Mouse (Mus musculus): ENCODE measurements at regions not wholly inside any gene's neighbourhood (a gene's known extent, or its start where the extent isn't known, plus 50 kb on each side); places are given as distances from the start of the nearest gene placed in this dataset.

GRCm38 (mm10) chr8:44812360-44812759, 122.9 kb upstream of the Fat1 start:
- DNase-seq (no peak), ATAC-seq (ENCODE audit: low FRiP score, low TSS enrichment) (no peak)
- Histone ChIP-seq H3K27me3 (ENCODE audit: control insufficient read depth, insufficient read depth, low read length) (no peaks in the 10 kb centered on the region), H3K9ac (replicated peaks; ENCODE audit: low read length) (no peak overlapping the region), H3K36me3 (ENCODE audit: control insufficient read depth, insufficient read depth, low read length) (no peaks in the 10 kb centered on the region), H3K4me2 (ENCODE audit: low read length) (no peak overlapping the region), H3K4me1 (ENCODE audit: control insufficient read depth, insufficient read depth, low read length) (no peaks in the 10 kb centered on the region), H3K4me3 (replicated peaks; ENCODE audit: low read depth, low read length) (no peak overlapping the region), H3K9me3 (ENCODE audit: control insufficient read depth, low read length) (no peaks in the 10 kb centered on the region), H3K27ac (replicated peaks; ENCODE audit: low read depth, low read length) (no peak overlapping the region)
- 72% methylated on average over 4 of the region's 4 CpGs for WGBS

- Histone ChIP-seq H3K4me3 (replicated peaks; ENCODE audit: low read depth, low read length) (no peak overlapping the region), H3K27ac (replicated peaks; ENCODE audit: low read depth, low read length) (no peak overlapping the region), H3K4me2 (ENCODE audit: low read length) (no peak overlapping the region), H3K4me1 (ENCODE audit: control insufficient read depth, insufficient read depth, low read length) (no peaks in the 10 kb centered on the region), H3K9ac (replicated peaks; ENCODE audit: low read length) (no peak overlapping the region), H3K36me3 (ENCODE audit: control insufficient read depth, insufficient read depth, low read length) (no peaks in the 10 kb centered on the region), H3K27me3 (ENCODE audit: control insufficient read depth, insufficient read depth, low read length) (no peaks in the 10 kb centered on the region), H3K9me3 (ENCODE audit: control insufficient read depth, low read length) (no peaks in the 10 kb centered on the region; the same call in 1 of the 2 replicates)
- no peak for ATAC-seq (ENCODE audit: low FRiP score, low TSS enrichment)
- no peak for DNase-seq
- 77% methylated on average over 13 of the region's 13 CpGs for WGBS
Measured at GRCm38 (mm10) chr8:44817532-44818157, 117.6 kb upstream of the Fat1 start.

- no peak for ATAC-seq (ENCODE audit: low FRiP score, low TSS enrichment)
- Histone ChIP-seq H3K4me3 (replicated peaks; ENCODE audit: low read depth, low read length) (no peak overlapping the region), H3K4me1 (ENCODE audit: control insufficient read depth, insufficient read depth, low read length) (no peaks in the 10 kb centered on the region), H3K9me3 (ENCODE audit: control insufficient read depth, low read length) (peaks cover 8% of the 10 kb centered on the region), H3K27me3 (ENCODE audit: control insufficient read depth, insufficient read depth, low read length) (no peaks in the 10 kb centered on the region), H3K27ac (replicated peaks; ENCODE audit: low read depth, low read length) (no peak overlapping the region), H3K36me3 (ENCODE audit: control insufficient read depth, insufficient read depth, low read length) (no peaks in the 10 kb centered on the region), H3K4me2 (ENCODE audit: low read length) (no peak overlapping the region), H3K9ac (replicated peaks; ENCODE audit: low read length) (no peak overlapping the region)
- WGBS = 95% methylated on average over 3 of the region's 3 CpGs
- no peak for DNase-seq
Measured at GRCm38 (mm10) chr8:44819270-44819669, 116.0 kb upstream of the Fat1 start.

GRCm38 (mm10) chr8:44819691-44820090, 115.6 kb upstream of the Fat1 start:
- no peaks in the 10 kb centered on the region for H3K4me1 ChIP-seq (ENCODE audit: control insufficient read depth, insufficient read depth, low read length)
- ATAC-seq (ENCODE audit: low FRiP score, low TSS enrichment) (no peak), DNase-seq (no peak)
- H3K4me3 ChIP-seq (replicated peaks; ENCODE audit: low read depth, low read length) = no peak overlapping the region
- H3K36me3 ChIP-seq (ENCODE audit: control insufficient read depth, insufficient read depth, low read length) = no peaks in the 10 kb centered on the region
- no peaks in the 10 kb centered on the region for H3K27me3 ChIP-seq (ENCODE audit: control insufficient read depth, insufficient read depth, low read length)
- H3K9ac ChIP-seq (replicated peaks; ENCODE audit: low read length) = no peak overlapping the region
- H3K27ac ChIP-seq (replicated peaks; ENCODE audit: low read depth, low read length) = no peak overlapping the region
- peaks cover 8% of the 10 kb centered on the region for H3K9me3 ChIP-seq (ENCODE audit: control insufficient read depth, low read length)
- H3K4me2 ChIP-seq (ENCODE audit: low read length) = no peak overlapping the region
- WGBS = 88% methylated on average over 7 of the region's 7 CpGs

- Histone ChIP-seq H3K9ac (replicated peaks; ENCODE audit: low read length) (no peak overlapping the region), H3K27me3 (ENCODE audit: control insufficient read depth, insufficient read depth, low read length) (no peaks in the 10 kb centered on the region), H3K36me3 (ENCODE audit: control insufficient read depth, insufficient read depth, low read length) (no peaks in the 10 kb centered on the region), H3K4me3 (replicated peaks; ENCODE audit: low read depth, low read length) (no peak overlapping the region), H3K4me2 (ENCODE audit: low read length) (no peak overlapping the region), H3K27ac (replicated peaks; ENCODE audit: low read depth, low read length) (no peak overlapping the region), H3K9me3 (ENCODE audit: control insufficient read depth, low read length) (peaks cover 8% of the 10 kb centered on the region), H3K4me1 (ENCODE audit: control insufficient read depth, insufficient read depth, low read length) (no peaks in the 10 kb centered on the region)
- DNase-seq = no peak
- WGBS = 95% methylated on average over 6 of the region's 6 CpGs
- no peak for ATAC-seq (ENCODE audit: low FRiP score, low TSS enrichment)
Measured at GRCm38 (mm10) chr8:44825183-44825757, 110.0 kb upstream of the Fat1 start.

GRCm38 (mm10) chr8:44826936-44827335, 108.3 kb upstream of the Fat1 start:
- Histone ChIP-seq H3K36me3 (ENCODE audit: control insufficient read depth, insufficient read depth, low read length) (no peaks in the 10 kb centered on the region), H3K27me3 (ENCODE audit: control insufficient read depth, insufficient read depth, low read length) (no peaks in the 10 kb centered on the region), H3K4me2 (ENCODE audit: low read length) (peak overlapping the region; percentile 35), H3K9me3 (ENCODE audit: control insufficient read depth, low read length) (peaks cover 8% of the 10 kb centered on the region), H3K9ac (replicated peaks; ENCODE audit: low read length) (no peak overlapping the region), H3K27ac (replicated peaks; ENCODE audit: low read depth, low read length) (no peak overlapping the region), H3K4me1 (ENCODE audit: control insufficient read depth, insufficient read depth, low read length) (no peaks in the 10 kb centered on the region), H3K4me3 (replicated peaks; ENCODE audit: low read depth, low read length) (no peak overlapping the region)
- ATAC-seq (ENCODE audit: low FRiP score, low TSS enrichment) (peak; percentile 82), DNase-seq (peak; percentile 92)
- 6% methylated on average over 13 of the region's 13 CpGs for WGBS

GRCm38 (mm10) chr8:44828026-44828425, 107.2 kb upstream of the Fat1 start:
- Histone ChIP-seq H3K4me3 (replicated peaks; ENCODE audit: low read depth, low read length) (no peak overlapping the region), H3K27ac (replicated peaks; ENCODE audit: low read depth, low read length) (no peak overlapping the region), H3K9ac (replicated peaks; ENCODE audit: low read length) (no peak overlapping the region), H3K36me3 (ENCODE audit: control insufficient read depth, insufficient read depth, low read length) (no peaks in the 10 kb centered on the region), H3K4me2 (ENCODE audit: low read length) (no peak overlapping the region), H3K9me3 (ENCODE audit: control insufficient read depth, low read length) (peaks cover 8% of the 10 kb centered on the region), H3K27me3 (ENCODE audit: control insufficient read depth, insufficient read depth, low read length) (no peaks in the 10 kb centered on the region), H3K4me1 (ENCODE audit: control insufficient read depth, insufficient read depth, low read length) (no peaks in the 10 kb centered on the region)
- 80% methylated on average over 3 of the region's 3 CpGs for WGBS
- no peak for DNase-seq
- ATAC-seq (ENCODE audit: low FRiP score, low TSS enrichment) = no peak

GRCm38 (mm10) chr8:44838431-44838830, 96.8 kb upstream of the Fat1 start:
- Histone ChIP-seq H3K27ac (replicated peaks; ENCODE audit: low read depth, low read length) (no peak overlapping the region), H3K4me1 (ENCODE audit: control insufficient read depth, insufficient read depth, low read length) (no peaks in the 10 kb centered on the region), H3K27me3 (ENCODE audit: control insufficient read depth, insufficient read depth, low read length) (no peaks in the 10 kb centered on the region), H3K9me3 (ENCODE audit: control insufficient read depth, low read length) (no peaks in the 10 kb centered on the region), H3K4me3 (replicated peaks; ENCODE audit: low read depth, low read length) (no peak overlapping the region), H3K9ac (replicated peaks; ENCODE audit: low read length) (no peak overlapping the region), H3K4me2 (ENCODE audit: low read length) (no peak overlapping the region), H3K36me3 (ENCODE audit: control insufficient read depth, insufficient read depth, low read length) (no peaks in the 10 kb centered on the region)
- ATAC-seq (ENCODE audit: low FRiP score, low TSS enrichment) (no peak), DNase-seq (no peak)
- WGBS = 67% methylated on average over 8 of the region's 8 CpGs

- Histone ChIP-seq H3K4me1 (ENCODE audit: control insufficient read depth, insufficient read depth, low read length) (no peaks in the 10 kb centered on the region), H3K36me3 (ENCODE audit: control insufficient read depth, insufficient read depth, low read length) (no peaks in the 10 kb centered on the region), H3K4me3 (replicated peaks; ENCODE audit: low read depth, low read length) (no peak overlapping the region), H3K27ac (replicated peaks; ENCODE audit: low read depth, low read length) (no peak overlapping the region), H3K9ac (replicated peaks; ENCODE audit: low read length) (no peak overlapping the region), H3K27me3 (ENCODE audit: control insufficient read depth, insufficient read depth, low read length) (no peaks in the 10 kb centered on the region), H3K9me3 (ENCODE audit: control insufficient read depth, low read length) (no peaks in the 10 kb centered on the region), H3K4me2 (ENCODE audit: low read length) (no peak overlapping the region)
- WGBS = 79% methylated on average over 13 of the region's 13 CpGs
- ATAC-seq (ENCODE audit: low FRiP score, low TSS enrichment) (no peak), DNase-seq (no peak)
Measured at GRCm38 (mm10) chr8:44839504-44840209, 95.6 kb upstream of the Fat1 start.

All from midbrain, embryonic 14.5 days (tissue).